ENCODE assay signal across 17 mouse cellular contexts in the genomic region with DNA sequence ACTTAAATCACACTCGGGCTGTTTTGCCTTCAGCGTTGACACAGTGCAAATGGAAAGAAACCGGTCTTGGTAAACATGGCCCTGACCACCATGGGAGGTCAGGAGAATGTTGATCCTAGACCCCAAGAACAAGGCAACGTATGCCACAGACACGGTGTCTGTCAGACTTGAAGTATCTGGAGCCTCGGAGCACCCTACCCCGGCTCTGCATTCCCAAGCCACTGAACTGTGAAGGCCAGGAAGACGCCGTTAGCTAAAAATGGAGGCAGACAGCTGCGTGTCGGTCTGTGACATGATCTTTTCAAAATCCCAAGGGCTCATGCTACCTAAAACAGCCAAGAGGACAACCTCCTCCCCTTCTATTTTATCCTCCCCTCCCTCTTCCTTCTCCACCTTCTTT.
DNase-seq lines count a peak whose midpoint lies in the region; ATAC-seq and TF ChIP-seq lines count a peak whose summit lies in the region.
"Had no signal": no experiment of that assay in that cellular context is flagged by ENCODE, and none has a peak within 500 bp of the region (broad histone marks: within the 10 kb centered on the region; RNA-seq: fewer than 3 reads in every experiment).

No protein-coding gene starts in this region.

- no peaks in the 10 kb centered on the region for H3K9me3 ChIP-seq in limb, embryonic 14.5 days (ENCODE audit: control insufficient read depth, low read length)
- no peaks in the 10 kb centered on the region for H3K9me3 ChIP-seq in limb, embryonic 10.5 days (replicated peaks)
- H3K9me3 ChIP-seq in kidney, postnatal 0 days (replicated peaks; ENCODE audit: low read length) = no peaks in the 10 kb centered on the region
- H3K9me3 ChIP-seq: forebrain, embryonic 13.5 days; hindbrain, embryonic 10.5 days; limb, embryonic 13.5 days; stomach, embryonic 15.5 days had no signal

- no peaks in the 10 kb centered on the region for H3K27me3 ChIP-seq in limb, embryonic 14.5 days (ENCODE audit: control insufficient read depth, insufficient read depth, low read length)
- no peaks in the 10 kb centered on the region for H3K27me3 ChIP-seq in limb, embryonic 10.5 days (ENCODE audit: low read depth, poor library complexity, severe bottlenecking)
- H3K27me3 ChIP-seq in kidney, adult 2 months (replicated peaks; ENCODE audit: control insufficient read depth, insufficient read depth, low read length) = no peaks in the 10 kb centered on the region
- H3K27me3 ChIP-seq in kidney, postnatal 0 days (ENCODE audit: insufficient read depth, low read length) = no peaks in the 10 kb centered on the region
- H3K27me3 ChIP-seq: forebrain, embryonic 13.5 days; limb, embryonic 13.5 days; stomach, embryonic 15.5 days had no signal

- WGBS in limb, embryonic 14.5 days = 67% methylated on average over 11 of the region's 11 CpGs
- WGBS in limb, embryonic 10.5 days = 87% methylated on average over 11 of the region's 11 CpGs
- 27% methylated on average over 11 of the region's 11 CpGs for WGBS in kidney, adult 2 months
- WGBS in kidney, postnatal 0 days = 29% methylated on average over 11 of the region's 11 CpGs

- no peak for TF ChIP-seq POLR2A in limb, embryonic 14.5 days (IDR thresholded peaks at IDR 0.05; ENCODE audit: borderline replicate concordance, extremely low read depth, insufficient read depth, insufficient read length)
- no peak for TF ChIP-seq POLR2A in kidney, adult 2 months (IDR thresholded peaks at IDR 0.05; ENCODE audit: low read depth, low read length)

- no peaks in the 10 kb centered on the region for H3K4me1 ChIP-seq in limb, embryonic 14.5 days (ENCODE audit: control insufficient read depth, insufficient read depth, low read length)
- peaks cover 44% of the 10 kb centered on the region for H3K4me1 ChIP-seq in limb, embryonic 10.5 days
- H3K4me1 ChIP-seq in kidney, adult 2 months (ENCODE audit: control insufficient read depth, insufficient read depth, low read length) = peaks cover 7% of the 10 kb centered on the region
- H3K4me1 ChIP-seq in kidney, postnatal 0 days (replicated peaks; ENCODE audit: insufficient read depth, low read length) = no peaks in the 10 kb centered on the region
- H3K4me1 ChIP-seq: stomach, embryonic 15.5 days had no signal

- no peak overlapping the region for H3K4me3 ChIP-seq in limb, embryonic 14.5 days (replicated peaks; ENCODE audit: low read length)
- H3K4me3 ChIP-seq in limb, embryonic 10.5 days = no peak overlapping the region
- H3K4me3 ChIP-seq in kidney, adult 2 months (ENCODE audit: insufficient read depth, low read depth, low read length) = peak overlapping the region; percentile 26; the same call in 1 of the 2 replicates
- no peak overlapping the region for H3K4me3 ChIP-seq in kidney, postnatal 0 days (replicated peaks; ENCODE audit: low read depth, low read length)
- H3K4me3 ChIP-seq: forebrain, embryonic 13.5 days; hindbrain, embryonic 10.5 days; left cerebral cortex, adult 2 months; limb, embryonic 13.5 days; stomach, embryonic 15.5 days had no signal

- peaks cover 3% of the 10 kb centered on the region; the same call in 1 of the 2 replicates for H3K36me3 ChIP-seq in limb, embryonic 14.5 days (ENCODE audit: control insufficient read depth, insufficient read depth, low read length)
- H3K36me3 ChIP-seq in limb, embryonic 10.5 days = no peaks in the 10 kb centered on the region
- H3K36me3 ChIP-seq in kidney, adult 2 months (ENCODE audit: control insufficient read depth, insufficient read depth, low read length) = no peaks in the 10 kb centered on the region
- H3K36me3 ChIP-seq in kidney, postnatal 0 days (ENCODE audit: insufficient read depth, low read length) = no peaks in the 10 kb centered on the region
- H3K36me3 ChIP-seq: stomach, embryonic 15.5 days had no signal

- ATAC-seq in limb, embryonic 14.5 days (ENCODE audit: low FRiP score, low read depth) = peak; percentile 34; the same call in 1 of the 2 replicates
- ATAC-seq in kidney, postnatal 0 days (replicated peaks; ENCODE audit: low FRiP score, low read depth) = peak; percentile 36; the same call in 1 of the 2 replicates
- ATAC-seq: forebrain, embryonic 13.5 days; inflammation-experienced regulatory T-cells, adult 6 months had no signal

- no peak for DNase-seq in limb, embryonic 14.5 days (ENCODE audit: low spot score)
- no peak for DNase-seq in limb, embryonic 10.5 days (ENCODE audit: low spot score)
- peak; percentile 64 for DNase-seq in kidney, adult 2 months
- no peak for DNase-seq in kidney, postnatal 0 days (ENCODE audit: low spot score)
- DNase-seq in retina, postnatal 1 day = peak; percentile 39
- DNase-seq in cerebellum, adult 11 months = no peak
- DNase-seq in layer of hippocampus, adult 11-12 months (ENCODE audit: low spot score) = no peak
- DNase-seq: adrenal gland, postnatal 25 days; cerebellum, adult 8-10 months; heart, adult 18-20 months; lung, postnatal 36 days had no signal

- H3K9ac ChIP-seq in limb, embryonic 14.5 days (ENCODE audit: low read depth, low read length, severe bottlenecking) = no peak overlapping the region
- no peak overlapping the region for H3K9ac ChIP-seq in kidney, postnatal 0 days (ENCODE audit: low read depth, low read length)
- H3K9ac ChIP-seq: forebrain, embryonic 13.5 days; limb, embryonic 13.5 days; stomach, embryonic 15.5 days had no signal

- H3K27ac ChIP-seq in limb, embryonic 14.5 days (replicated peaks; ENCODE audit: low read depth, low read length) = no peak overlapping the region
- no peak overlapping the region for H3K27ac ChIP-seq in limb, embryonic 10.5 days
- H3K27ac ChIP-seq in kidney, adult 2 months (ENCODE audit: insufficient read depth, low read depth, low read length) = no peak overlapping the region
- no peak overlapping the region for H3K27ac ChIP-seq in kidney, postnatal 0 days
- H3K27ac ChIP-seq: forebrain, embryonic 13.5 days; hindbrain, embryonic 10.5 days; left cerebral cortex, adult 2 months; limb, embryonic 13.5 days; stomach, embryonic 15.5 days had no signal

- no peak overlapping the region for H3K4me2 ChIP-seq in limb, embryonic 14.5 days (replicated peaks; ENCODE audit: low read depth, low read length, severe bottlenecking)
- peak overlapping the region; percentile 40 for H3K4me2 ChIP-seq in kidney, postnatal 0 days (ENCODE audit: low read length)
- H3K4me2 ChIP-seq: forebrain, embryonic 13.5 days; limb, embryonic 13.5 days; stomach, embryonic 15.5 days had no signal

- TF ChIP-seq CTCF in kidney, adult 2 months (conservative IDR thresholded peaks at IDR 0.05; ENCODE audit: insufficient read depth, insufficient read length, low read depth, low read length) = no peak
- no peak for TF ChIP-seq CTCF in kidney, postnatal 0 days (IDR thresholded peaks at IDR 0.05; ENCODE audit: low read depth)

Comparison
In these comparisons a context has a peak if more than half of its experiments do, and no peak if none do; other contexts are left out.
1. DNase-seq: peak in kidney, adult 2 months (single experiment) and retina, postnatal 1 day (single experiment); none in limb, embryonic 14.5 days (single experiment), limb, embryonic 10.5 days (single experiment), kidney, postnatal 0 days (single experiment), cerebellum, adult 11 months (single experiment) and layer of hippocampus, adult 11-12 months (single experiment).